Mouse (Mus musculus): ENCODE results near the gene Fcgr3.
"Not testable (repeated sequence)": the region's sequence is repeated elsewhere in the genome, so short reads cannot be mapped to it uniquely, and the experiment has no call there.

- TF ChIP-seq CTCF (IDR thresholded peaks at IDR 0.05; ENCODE audit: extremely low read depth, insufficient read depth, insufficient read length, insufficient replicate concordance); POLR2A (IDR thresholded peaks at IDR 0.05; ENCODE audit: low read depth, low read length): not testable (repeated sequence)
Observed at GRCm38 (mm10) chr1:171076176-171076575, 11.4 kb upstream of the Fcgr3 start.
